Mouse (Mus musculus): ENCODE measurements around the gene Ccdc149.
A peak's percentile ranks its signal among the peaks of the same experiment; 100 is the strongest.

Ccdc149 gene

DNA sequence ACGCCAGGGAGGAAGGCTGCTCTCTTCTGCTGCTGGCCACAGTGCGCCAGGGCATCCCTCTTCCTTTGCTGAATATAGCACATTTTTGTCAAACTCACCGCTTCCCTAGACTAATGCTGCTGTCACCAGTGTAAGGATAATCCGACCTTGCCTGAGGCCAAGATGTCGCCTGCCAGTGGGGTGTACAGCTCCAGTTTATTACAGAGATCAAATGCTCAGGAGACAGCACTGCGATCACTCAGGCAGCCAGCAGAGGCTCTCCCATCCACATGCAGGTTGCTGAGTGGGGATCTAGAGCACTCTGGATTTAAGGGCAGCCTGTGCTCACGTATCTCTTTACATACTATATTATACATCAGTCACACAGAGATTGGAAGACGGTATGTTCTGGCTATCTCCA is 22.1 kb downstream of the Ccdc149 start:
- DNase-seq (ENCODE audit: low spot score in 2 of 2), result no peak

GRCm38 (mm10) chr5:52440278-52440677 is 31.0 kb downstream of the Ccdc149 start:
- no peak for DNase-seq (ENCODE audit: low spot score in 2 of 2)

DNA sequence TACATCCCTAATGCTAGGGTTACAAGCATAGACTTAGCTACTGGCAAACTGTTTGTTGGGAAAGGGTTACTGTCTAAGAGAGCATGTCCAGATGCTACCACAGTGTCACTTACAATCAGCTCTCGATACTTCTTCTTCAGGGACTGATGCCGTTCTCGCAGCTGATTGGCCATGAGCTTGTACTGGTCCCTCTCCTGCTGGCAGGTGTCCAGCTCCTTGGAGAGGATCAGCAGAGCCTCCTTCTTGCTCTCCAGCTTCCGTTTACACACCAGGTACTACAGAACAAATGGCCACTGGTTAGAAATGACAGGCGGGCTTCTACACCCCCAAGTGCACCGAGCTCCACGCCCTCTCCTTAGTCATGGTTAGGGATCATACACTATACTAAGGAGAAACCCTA is 32.4 kb downstream of the Ccdc149 start:
- DNase-seq (ENCODE audit: low spot score in 2 of 2), result no peak

DNA sequence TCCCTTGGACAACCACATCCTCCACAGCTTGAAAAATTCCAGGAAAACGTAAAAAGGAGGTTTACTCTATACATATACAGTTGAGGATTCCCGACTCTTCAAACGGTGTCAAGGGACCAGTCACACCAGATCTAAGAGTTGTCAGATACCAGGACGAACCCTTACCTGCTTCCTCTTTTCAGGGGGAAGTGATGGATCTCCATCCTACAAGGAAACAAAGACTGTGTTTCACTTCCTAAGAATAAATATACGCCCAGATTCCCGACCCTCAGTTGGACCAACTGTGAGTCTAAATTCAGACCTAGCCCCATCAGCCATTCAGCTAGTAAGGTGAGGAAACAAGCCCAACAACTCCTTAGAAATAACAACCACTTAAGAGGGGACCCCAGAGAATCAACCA is 35.8 kb downstream of the Ccdc149 start:
- no peak for DNase-seq (ENCODE audit: low spot score in 2 of 2)

DNA sequence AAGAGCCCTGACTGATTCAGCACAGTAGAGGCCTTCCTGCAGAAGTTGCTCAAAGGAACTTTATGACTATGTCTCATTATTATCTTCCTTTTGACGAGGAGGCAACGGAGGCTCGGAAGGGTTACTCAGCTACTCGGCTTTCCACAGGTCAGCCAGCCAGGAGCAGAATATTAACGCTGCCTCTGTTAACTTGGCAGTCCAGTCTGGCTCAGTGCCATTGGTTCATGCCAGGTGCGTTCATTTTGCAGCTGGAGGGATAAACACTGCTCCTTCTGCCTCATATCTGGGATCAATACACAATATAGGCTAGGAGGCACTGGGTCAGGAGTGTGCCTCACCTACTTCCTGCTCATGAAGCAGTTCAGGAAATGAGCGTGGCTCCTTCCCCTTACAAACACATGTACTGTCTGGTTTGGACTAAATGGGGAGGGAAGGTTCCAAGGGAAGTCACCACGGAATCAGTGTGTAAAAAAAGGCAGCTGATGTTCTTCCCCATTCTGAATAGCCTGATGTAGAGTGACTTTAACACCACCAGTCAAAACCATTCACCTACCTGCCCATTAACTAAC is 40.0 kb downstream of the Ccdc149 start:
- no peak for DNase-seq (ENCODE audit: low spot score in 2 of 2)

- no peak for DNase-seq (ENCODE audit: low spot score in 2 of 2)
These were observed 41.4 kb downstream of the Ccdc149 start for GRCm38 (mm10) chr5:52429731-52430480.

- DNase-seq (ENCODE audit: low spot score in 2 of 2), result no peak
These were observed 42.7 kb downstream of the Ccdc149 start for GRCm38 (mm10) chr5:52428613-52429012.

- DNase-seq (ENCODE audit: low spot score in 2 of 2), result no peak
These were observed 45.5 kb downstream of the Ccdc149 start for GRCm38 (mm10) chr5:52425819-52426218.

DNA sequence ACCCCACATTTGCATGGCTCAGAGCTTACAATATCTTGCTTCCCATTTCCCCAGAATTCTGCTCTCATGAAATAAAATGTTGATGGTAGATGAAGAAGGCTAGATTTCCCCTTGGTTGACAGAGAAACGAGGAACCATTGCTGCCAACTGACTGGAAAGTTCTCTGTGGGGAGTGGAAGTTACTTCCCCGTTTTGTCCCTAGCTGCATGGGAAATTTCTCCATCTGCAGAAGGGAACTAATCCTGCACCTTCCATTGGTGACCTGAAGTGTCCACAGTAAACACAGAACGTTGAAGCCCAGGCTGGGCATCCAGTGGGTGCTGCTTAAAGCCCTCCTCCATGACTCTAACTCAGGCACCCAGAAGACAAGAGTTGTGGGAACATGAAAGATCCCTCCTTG is 47.4 kb downstream of the Ccdc149 start:
- no peak for DNase-seq (ENCODE audit: low spot score in 2 of 2)

DNA sequence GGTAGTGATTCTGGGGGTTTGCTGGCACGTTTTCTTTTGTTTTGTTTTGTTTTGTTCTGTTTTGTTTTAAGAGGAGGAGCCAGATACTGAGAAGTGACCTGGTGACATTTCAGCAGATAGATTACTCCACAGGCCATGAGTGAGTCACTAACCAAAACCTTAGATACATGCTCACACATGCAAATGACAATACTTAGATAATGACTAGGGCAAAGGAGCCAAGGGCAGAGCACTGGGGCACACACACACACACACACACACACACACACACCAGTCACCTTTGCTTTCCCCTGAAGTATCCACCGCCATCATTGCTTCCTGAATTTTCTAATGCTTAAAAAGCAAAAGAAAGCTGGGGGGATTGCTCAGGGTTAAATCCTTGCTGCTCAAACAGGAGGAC is 54.8 kb downstream of the Ccdc149 start:
- no peak for DNase-seq (ENCODE audit: low spot score in 2 of 2)

- DNase-seq (ENCODE audit: low spot score in 2 of 2), result no peak
These were observed 55.4 kb downstream of the Ccdc149 start for GRCm38 (mm10) chr5:52415917-52416316.

DNA sequence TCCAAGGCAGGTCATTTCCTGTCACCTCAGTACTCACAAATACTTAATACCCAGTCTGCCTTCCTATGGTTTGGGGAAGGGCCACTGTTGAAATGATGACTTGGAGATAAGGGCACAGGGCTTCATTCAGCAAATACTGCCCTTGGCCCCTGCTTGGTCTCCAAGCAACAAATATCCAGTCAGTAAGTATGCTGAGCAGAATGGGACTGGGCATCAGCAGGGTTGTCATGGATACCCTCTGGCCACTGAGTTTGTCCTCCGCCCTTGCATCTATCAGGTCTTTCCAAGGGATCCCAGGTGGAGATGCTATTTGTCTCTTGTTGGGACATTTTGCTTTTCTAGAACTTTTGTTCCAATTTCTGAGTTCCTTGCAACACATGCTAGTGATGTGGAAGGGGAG is 56.1 kb downstream of the Ccdc149 start:
- no peak for DNase-seq (ENCODE audit: low spot score in 2 of 2)

GRCm38 (mm10) chr5:52411567-52411966 is 59.8 kb downstream of the Ccdc149 start:
- DNase-seq (ENCODE audit: low spot score in 2 of 2), result peak in 1 of 2 experiments; percentile 7

DNA sequence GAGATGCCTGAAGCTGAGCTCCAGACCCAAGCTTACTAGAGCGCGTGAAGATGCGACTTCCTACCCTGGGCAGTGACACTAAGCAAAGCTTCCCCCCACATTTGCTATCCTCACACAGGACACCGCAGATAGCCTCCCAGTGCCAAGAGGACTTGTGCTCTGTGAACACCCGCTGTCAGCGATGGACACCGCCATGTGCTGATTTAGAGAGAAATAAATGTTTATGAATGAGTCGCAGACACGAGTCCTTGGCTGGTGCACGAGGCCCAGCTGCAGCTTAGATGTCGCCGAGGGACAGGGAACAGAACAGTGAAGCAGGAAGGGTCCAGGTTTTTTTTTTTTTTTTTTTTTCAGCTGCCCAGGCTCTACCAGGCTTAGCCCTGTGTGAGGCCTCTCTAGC is 61.1 kb downstream of the Ccdc149 start:
- no peak for DNase-seq (ENCODE audit: low spot score in 2 of 2)

DNA sequence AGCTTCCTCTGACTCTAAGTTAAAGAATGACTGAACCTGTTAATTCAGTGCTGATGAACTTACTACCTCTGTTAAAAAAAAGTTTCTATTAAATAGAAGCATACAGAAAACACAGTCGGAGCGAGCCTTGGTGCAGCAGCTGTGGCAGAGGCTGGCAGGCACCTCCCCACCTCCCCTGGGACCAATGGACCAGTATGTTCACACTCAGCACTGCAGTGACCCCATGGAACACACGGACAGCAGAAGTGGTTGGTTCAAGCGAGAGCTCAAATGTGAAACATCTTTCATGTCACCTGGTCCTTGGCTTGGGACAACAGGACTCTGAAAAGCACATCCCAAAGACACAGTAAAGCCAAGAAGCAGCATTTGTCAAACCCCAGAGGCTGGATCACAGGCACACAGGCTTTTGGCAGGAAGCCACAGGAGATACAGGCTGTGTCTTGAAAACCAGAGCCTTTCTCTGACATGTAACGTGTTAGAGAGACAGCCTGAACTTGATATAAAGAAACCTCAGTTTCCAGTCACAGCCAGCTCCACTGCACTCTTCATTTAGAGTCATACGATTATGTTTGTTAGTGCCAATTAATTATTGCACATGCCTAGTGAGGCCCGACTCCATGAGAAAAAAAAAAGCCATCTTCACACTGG is 62.5 kb downstream of the Ccdc149 start:
- no peak for DNase-seq (ENCODE audit: low spot score in 2 of 2)

- DNase-seq (ENCODE audit: low spot score in 2 of 2), result no peak
These were observed 66.9 kb downstream of the Ccdc149 start for GRCm38 (mm10) chr5:52404373-52404772.

DNA sequence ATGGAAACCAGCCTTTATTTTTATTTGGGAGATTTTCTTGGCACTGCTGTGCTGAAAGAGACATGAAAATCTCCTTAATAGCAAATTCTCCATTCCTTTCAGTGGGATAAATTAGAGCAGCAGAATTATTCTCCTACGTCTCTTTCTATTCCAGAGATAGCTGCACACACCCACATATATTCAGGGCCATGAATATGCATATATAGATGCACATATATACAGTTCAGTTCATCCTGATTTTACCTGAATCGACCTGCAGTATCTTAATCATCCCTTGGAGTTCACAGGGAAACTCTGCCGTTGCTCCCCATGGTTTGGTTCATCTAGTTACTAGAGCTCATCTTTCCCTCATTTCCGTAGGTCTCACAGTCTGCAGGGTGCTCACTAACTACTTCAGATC is 77.6 kb downstream of the Ccdc149 start:
- DNase-seq (ENCODE audit: low spot score in 2 of 2), result no peak

DNA sequence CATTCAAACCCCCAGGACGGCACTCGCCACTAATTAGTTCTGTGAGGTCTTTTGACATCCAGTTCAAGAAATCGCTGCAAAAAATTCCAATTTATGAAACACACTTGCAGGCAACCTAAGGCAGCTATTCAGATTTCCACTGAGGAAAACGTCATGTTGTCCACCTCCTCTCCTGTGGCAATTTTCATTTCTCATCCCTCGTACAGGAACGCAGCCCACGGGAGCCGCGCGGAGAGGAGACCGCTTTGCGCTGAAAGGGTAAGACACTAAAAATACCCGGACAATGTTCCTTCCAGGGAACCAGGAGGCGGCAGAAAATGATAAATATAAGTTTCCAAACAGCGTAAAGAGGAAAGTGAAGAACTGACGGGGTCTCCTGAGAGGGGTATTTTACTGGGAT is 79.8 kb downstream of the Ccdc149 start:
- no peak for DNase-seq (ENCODE audit: low spot score in 2 of 2)

DNA sequence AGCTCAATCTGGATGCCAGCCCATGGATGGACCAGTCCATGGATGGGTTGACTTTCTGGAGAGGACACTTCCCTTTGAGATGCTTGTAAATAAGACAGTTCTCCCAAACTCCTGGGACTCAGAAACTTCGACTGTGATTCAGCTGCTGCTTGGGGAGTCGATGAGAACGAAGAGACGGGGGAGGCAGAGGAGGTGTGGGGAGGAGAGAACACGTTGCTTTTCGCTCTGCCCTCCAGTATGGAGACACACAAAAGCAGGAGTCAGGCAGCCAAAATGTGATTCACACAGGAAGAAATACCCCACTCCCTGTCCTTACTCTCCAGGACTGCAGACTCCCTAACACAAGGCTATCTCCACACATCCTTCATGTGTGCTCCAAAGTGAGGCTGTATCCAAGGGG is 80.9 kb downstream of the Ccdc149 start:
- DNase-seq (ENCODE audit: low spot score in 2 of 2), result no peak

GRCm38 (mm10) chr5:52388092-52388749 is 83.1 kb downstream of the Ccdc149 start:
- no peak for DNase-seq (ENCODE audit: low spot score in 2 of 2)

DNA sequence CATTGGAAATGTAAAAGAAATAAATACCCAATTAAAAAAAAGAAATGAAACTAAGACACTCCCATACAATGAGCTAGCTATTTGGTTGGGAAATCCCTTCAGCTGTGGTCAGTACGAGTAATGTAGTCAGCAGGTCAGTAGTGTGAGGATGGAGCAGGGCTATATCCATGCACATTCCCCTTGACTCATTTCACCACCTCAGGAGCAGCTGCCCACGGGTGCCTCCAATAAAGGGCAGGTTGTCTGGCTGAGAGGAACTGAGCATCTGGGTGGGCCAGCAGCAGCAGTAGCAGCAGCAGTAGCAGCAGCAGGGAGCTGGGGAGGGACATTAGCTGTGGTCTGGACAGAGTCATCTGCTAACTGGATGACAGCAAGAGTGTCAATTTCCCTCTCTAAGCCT is 85.3 kb downstream of the Ccdc149 start:
- no peak for DNase-seq (ENCODE audit: low spot score in 2 of 2)

DNA sequence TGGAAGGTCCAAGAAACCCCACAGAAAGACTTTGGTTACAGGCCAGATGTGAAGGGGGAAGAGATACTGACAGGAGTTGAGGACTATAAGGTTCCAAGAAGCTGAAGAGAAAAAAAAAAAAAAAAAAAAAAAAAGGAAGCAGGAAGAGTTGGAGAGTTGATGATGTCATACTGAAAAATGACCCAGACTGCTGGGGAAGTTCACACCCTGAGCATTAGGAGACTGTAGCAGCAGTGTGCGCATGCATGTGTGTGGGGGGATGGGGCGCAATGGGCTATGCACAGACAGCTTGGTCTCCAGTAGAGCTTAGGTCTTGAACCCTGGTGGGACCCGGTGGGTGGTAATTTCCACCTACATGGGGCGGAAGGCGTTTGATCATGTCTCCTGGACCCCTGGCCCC is 87.6 kb downstream of the Ccdc149 start:
- DNase-seq (ENCODE audit: low spot score in 2 of 2), result no peak

DNA sequence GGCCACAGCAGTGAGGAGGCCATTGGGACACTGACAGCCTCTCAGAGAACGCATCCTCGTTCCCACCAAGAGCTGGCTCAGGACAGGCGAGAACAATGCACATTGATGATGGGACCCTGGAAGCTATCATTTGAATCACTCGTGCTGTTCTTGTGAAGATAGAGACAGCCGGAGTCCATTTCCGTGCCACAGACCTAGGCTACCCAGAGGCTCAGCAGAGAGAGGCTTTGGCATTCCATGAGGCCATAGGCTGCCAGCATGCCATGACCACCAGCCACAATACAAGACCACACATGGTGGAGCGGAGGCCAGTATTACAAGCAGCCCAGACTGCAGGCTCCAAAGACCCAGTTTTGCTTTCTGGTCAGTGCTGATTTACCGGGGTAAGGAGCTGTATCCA is 88.5 kb downstream of the Ccdc149 start:
- DNase-seq (ENCODE audit: low spot score in 2 of 2), result no peak
